Mouse (Mus musculus) left cerebral cortex, adult 8-10 months (tissue): ENCODE results near the gene H2-DMb1. TPM values are rescaled to one million over a fixed set of nuclear protein-coding genes. Genes with fewer than 3 reads are reported as not detected.

Source experiments
- DNase-seq, 2 experiments: peaks; one replicate each; pipeline ENCODE4 v3.0.0; 2022; ENCODE audit warnings: low spot score in 2 of 2
- total RNA-seq, 4 experiments: library from RNA; stranded (reverse); gene quantifications; 2 replicates each; pipeline ENCODE4 v1.2.4; 2022

Gene H2-DMb1
- 1 to 10 TPM; 2.2 to 7.1 (median 3.5) TPM for total RNA-seq

DNA sequence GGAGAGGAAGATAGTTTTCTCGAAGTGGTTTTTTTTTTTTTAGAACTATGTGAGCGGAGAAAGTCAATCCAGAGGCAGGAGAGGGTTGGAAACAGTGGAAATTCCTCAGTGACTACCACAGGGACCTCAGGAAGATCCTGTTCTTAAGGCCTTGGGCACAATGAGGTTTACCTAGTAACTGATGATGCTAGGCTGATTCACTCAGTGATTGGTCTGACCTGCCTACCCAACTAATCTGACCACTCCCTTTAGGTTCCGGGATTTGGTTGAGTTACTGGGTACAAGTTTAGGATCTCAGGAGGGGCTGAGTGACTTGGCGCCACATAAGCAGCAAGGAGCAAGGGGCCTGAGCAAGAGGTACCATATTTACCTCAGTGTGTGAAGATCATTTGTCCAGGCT lies at the start of gene H2-DMb1:
TSS of gene H2-DMb1 (plus strand) at position 150 of the 400 bp plus-strand sequence.
- no peak for DNase-seq

DNA sequence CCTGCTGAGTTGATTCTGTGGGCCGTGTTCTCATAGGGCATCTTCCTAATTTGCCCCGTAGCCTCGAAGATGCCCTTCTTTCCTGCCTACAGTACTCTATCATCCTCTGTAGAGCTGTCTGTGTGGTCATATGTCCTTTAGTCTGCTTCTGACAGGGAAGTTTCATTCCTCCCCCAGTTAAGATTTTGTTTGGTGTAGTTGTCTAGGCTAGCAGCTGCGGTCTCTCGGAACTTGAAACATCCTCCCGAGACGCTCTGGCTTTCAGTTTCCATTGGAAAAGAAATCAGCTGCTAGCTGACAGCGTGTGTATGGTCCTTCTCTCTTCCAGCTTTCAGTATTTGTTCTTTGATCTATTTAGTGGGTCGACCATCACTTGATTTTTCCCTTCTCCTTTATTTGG lies 48.1 kb upstream of the H2-DMb1 start:
- DNase-seq, result no peak

DNA sequence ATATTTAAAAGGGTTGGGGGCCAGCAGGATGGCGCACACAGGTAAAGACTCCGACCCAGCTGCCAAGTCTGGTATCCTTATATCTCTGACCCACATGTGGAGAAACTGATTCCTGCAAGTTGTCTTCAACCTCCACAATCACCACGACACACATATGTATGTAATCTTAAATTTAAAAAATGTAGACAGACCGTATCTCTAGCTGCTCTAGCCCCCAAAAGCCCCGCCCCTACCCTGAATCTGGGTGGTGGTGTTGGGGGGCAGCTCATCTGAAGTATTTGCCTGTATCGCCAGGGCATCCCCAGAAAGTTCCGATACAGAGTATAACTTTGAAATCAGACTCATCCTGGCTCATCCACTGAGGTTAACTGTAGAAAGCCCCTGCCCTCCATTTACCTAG lies 46.3 kb upstream of the H2-DMb1 start:
- DNase-seq, result no peak

GRCm38 (mm10) chr17:34107109-34107867 lies 45.6 kb upstream of the H2-DMb1 start:
- no peak for DNase-seq

DNA sequence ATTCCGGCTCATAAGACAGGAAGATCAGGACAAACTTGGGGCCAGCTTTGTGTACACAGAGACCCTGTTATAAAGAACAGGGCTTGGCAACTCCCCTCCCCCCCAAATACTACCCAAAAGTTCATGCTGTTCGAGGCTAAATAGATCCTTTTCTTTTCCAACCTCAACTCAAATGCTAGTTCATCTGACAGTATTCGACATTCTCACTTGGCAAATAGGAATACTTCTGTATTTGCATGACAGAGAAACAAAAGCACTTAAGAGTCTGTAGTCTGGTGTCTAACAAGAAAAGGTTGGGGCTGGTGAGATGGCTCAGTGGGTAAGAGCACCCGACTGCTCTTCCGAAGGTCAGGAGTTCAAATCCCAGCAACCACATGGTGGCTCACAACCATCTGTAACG lies 44.4 kb upstream of the H2-DMb1 start:
- DNase-seq, result no peak

GRCm38 (mm10) chr17:34109038-34109805 lies 43.6 kb upstream of the H2-DMb1 start:
- DNase-seq, result no peak

GRCm38 (mm10) chr17:34109806-34110195 lies 43.1 kb upstream of the H2-DMb1 start:
- no peak for DNase-seq

DNA sequence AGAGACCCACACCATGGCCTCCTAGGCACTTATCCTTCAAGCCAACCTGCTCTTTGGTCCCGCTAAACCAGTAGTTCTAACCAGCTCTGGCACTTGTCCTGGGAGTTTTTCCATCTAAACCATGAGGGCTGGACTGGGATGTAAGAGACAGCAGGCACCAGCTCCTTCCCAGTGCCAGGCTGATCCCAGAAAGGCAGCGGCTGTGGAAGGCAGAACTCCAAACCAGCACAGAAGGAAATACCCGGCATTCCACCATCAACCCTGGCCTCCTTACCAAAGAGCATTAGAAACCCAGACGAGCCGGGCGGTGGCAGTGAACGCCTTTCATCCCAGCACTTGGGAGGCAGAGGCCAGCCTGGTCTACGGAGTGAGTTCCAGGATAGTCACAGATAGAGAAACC lies 42.6 kb upstream of the H2-DMb1 start:
- no peak for DNase-seq

DNA sequence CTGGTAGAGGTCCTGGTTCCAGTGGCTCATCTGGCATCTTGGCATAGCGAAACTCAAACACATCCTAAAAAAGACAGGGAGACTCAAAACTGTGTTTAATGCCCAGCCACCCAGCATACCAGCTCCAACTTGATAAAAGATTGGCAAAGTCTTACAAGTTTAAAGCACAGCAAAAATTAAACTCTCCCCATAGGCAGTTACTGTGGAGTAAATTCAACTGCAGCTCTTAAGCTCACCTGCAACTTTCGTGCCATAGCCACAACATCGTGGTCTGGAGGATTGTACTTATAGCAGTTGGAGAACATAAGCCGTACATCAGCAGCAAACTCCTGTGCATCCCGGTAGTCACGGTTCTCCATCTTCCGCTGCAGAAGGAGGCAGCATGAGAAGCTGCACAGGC lies 38.8 kb upstream of the H2-DMb1 start:
- DNase-seq, result no peak

- no peak for DNase-seq
Observed at GRCm38 (mm10) chr17:34116736-34117370, 36.0 kb upstream of the H2-DMb1 start.

DNA sequence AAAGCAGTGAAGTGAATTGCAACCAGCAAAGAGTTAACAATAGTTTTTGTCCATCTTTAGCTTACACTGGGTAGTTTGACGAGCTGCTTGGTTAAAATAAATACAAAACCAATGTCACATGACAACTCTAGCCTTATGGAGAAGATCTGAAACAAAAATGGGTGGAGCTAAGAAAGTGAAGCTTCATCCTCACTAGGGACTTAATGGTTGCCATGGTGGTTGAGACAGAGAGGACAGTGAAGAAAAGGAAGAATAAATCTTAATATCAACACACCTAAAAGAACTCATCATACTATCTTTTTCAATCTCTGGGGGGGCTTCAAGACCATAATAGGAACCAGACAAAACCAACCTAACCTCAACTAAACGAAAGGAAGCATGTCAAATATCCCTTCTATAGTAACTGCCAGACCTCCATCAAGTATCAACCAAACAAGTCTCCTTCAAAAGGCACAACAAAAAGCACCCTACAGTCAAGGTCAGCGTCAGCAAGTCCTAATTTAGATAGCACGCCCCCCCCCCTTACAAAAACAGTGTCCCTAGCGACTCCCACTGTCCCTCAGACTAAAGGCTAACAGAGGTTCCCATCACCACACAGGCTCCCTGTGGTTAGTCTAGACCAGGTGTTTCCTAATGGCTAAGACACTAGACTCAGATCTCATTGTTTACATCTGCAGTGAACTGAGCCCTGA lies 35.3 kb upstream of the H2-DMb1 start:
- no peak for DNase-seq

DNA sequence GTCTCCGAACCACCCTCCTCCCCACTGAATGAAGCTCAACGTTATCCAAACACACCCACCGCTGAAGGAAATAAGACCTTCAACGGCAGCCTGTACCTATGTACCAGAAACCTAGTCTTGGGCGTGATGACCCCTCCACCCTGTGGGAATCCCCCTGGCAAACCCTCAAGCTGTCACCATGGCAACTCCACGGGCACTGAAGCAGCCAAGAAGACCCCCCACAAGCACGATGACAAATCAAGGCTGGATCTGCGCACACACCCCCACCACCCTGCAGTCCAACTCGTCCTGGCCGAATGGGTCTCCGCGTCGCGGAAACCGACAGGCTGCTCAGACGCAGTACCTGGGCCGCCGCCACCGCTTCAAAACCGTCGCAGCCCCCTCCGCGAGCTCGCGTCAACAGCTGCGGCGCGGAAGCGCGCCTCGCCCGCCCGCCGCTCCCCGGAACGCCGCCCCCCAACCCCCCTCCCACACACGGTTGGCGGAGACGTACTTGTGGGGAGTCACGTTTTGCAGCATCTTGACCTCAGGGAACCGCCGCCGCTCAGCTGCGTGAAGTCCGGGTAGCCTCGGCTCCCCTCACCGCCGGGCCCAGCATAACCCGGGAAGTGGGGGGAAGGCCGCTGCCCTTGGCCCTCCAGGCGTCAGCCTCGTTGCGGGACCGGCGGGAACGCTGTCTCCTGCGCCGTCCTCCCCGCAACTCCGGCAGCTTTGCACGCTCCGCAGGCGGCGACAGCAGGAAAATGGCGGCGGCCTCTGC lies 34.6 kb upstream of the H2-DMb1 start:
- no peak for DNase-seq

- no peak for DNase-seq
Observed at GRCm38 (mm10) chr17:34118873-34119248, 34.0 kb upstream of the H2-DMb1 start.

GRCm38 (mm10) chr17:34119249-34120179 lies 33.4 kb upstream of the H2-DMb1 start, which contains the start of gene H2-DMa:
H2-DMa (plus strand) TSS chr17:34119541.
- peak; percentile 99 for DNase-seq

DNA sequence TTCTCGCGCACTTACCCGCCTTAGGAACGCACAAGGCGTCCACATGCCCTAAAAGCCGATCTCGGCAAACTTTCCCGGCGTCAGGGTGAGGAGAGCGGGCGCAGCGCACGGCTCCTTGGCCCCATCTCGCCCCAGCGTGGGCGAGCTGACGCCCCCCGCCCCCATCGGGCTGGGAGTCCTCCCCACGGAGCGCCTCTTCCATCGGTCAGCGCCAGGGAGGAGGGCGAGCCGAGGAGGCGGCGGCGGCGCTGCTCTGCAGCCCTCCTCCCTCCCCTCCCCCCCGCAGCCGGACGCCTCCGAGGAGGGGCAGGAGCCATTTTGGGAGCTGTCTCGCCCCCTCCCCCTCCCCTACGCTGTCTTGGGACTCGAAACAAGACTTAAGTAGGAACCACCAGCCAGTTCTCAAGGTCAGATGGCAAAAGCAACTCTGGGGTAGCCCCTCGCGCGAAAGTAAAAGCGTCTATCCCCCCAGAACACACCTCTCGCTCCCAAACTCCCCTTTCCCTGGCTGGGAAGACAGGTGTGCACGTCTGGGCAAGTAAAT lies 32.6 kb upstream of the H2-DMb1 start:
- DNase-seq, result peak; percentile 63 to 92

- DNase-seq, result peak in 1 of 2 experiments; percentile 71
Observed at GRCm38 (mm10) chr17:34120814-34121171, 32.1 kb upstream of the H2-DMb1 start.

GRCm38 (mm10) chr17:34121172-34121878 lies 31.5 kb upstream of the H2-DMb1 start:
- DNase-seq, result peak; percentile 76 to 94

GRCm38 (mm10) chr17:34121879-34122187 lies 31.0 kb upstream of the H2-DMb1 start:
- DNase-seq, result peak in 1 of 2 experiments; percentile 77
